ENCODE assay signal across 26 mouse cellular contexts in the genomic region with DNA sequence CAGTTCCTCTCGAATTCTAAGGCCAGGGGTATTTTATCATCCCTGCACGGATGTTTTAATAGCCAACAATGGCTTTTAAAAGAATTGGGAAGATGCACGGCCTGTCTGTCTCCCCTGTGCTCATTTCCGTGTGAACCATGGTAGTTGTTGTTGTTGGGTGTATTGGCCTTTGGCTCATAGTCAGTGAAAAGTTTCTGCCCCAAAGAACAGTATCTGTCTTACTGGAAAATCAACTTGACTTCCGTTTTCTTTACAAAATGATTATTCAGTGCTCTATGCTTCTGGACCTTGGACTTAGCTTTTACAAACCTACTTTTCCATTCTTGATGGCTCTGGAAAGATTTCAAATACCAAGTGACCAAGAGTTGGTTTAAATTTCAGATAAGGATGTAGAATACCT.
"Had no signal": no experiment of that assay in that cellular context is flagged by ENCODE, and none has a peak within 500 bp of the region (broad histone marks: within the 10 kb centered on the region; RNA-seq: fewer than 3 reads in every experiment).

No protein-coding gene starts in this region.

- ATAC-seq: hindbrain, postnatal 0 days; liver, embryonic 12.5 days had no signal

- H3K27ac ChIP-seq: gastrocnemius, adult 2 months; heart, embryonic 13.5 days; heart, embryonic 15.5 days; hindbrain, embryonic 10.5 days; hindbrain, embryonic 12.5 days; hindbrain, embryonic 15.5 days; hindbrain, postnatal 0 days; layer of hippocampus, adult 2 months; limb, embryonic 13.5 days; limb, embryonic 15.5 days; liver, embryonic 12.5 days; liver, embryonic 14.5 days had no signal

- H3K27me3 ChIP-seq: heart, embryonic 13.5 days; heart, embryonic 15.5 days; hindbrain, embryonic 12.5 days; hindbrain, embryonic 15.5 days; limb, embryonic 13.5 days; limb, embryonic 15.5 days; liver, embryonic 12.5 days had no signal

- DNase-seq: gastrocnemius, adult 2 months; gastrocnemius, postnatal 10 days; gastrocnemius, postnatal 25 days; heart, adult 18-20 months; heart, postnatal 14 days; heart, postnatal 4 days; kidney, adult 18-20 months; kidney, adult 8-10 months; kidney, postnatal 10 days; kidney, postnatal 25 days; kidney, postnatal 4 days; layer of hippocampus, adult 9-11 months; layer of hippocampus, postnatal 36 days; left cerebral cortex, postnatal 4 days had no signal

- H3K4me3 ChIP-seq: gastrocnemius, adult 2 months; heart, embryonic 13.5 days; heart, embryonic 15.5 days; hindbrain, embryonic 10.5 days; hindbrain, embryonic 12.5 days; hindbrain, embryonic 15.5 days; layer of hippocampus, adult 2 months; limb, embryonic 13.5 days; limb, embryonic 15.5 days; liver, embryonic 12.5 days had no signal

- H3K4me1 ChIP-seq: heart, embryonic 13.5 days; heart, embryonic 15.5 days; hindbrain, embryonic 10.5 days; hindbrain, embryonic 12.5 days; hindbrain, embryonic 15.5 days; liver, embryonic 12.5 days had no signal

- H3K9me3 ChIP-seq: heart, embryonic 13.5 days; heart, embryonic 15.5 days; hindbrain, embryonic 10.5 days; hindbrain, embryonic 12.5 days; hindbrain, embryonic 15.5 days; limb, embryonic 15.5 days; liver, embryonic 12.5 days had no signal

- H3K9ac ChIP-seq: heart, embryonic 13.5 days; heart, embryonic 15.5 days; hindbrain, embryonic 12.5 days; hindbrain, embryonic 15.5 days; limb, embryonic 13.5 days; limb, embryonic 15.5 days; liver, embryonic 12.5 days; liver, embryonic 14.5 days had no signal

- H3K4me2 ChIP-seq: heart, embryonic 11.5 days; heart, embryonic 13.5 days; heart, embryonic 15.5 days; hindbrain, embryonic 12.5 days; hindbrain, embryonic 15.5 days; limb, embryonic 13.5 days; limb, embryonic 15.5 days; liver, embryonic 12.5 days had no signal

- H3K36me3 ChIP-seq: heart, embryonic 15.5 days; hindbrain, embryonic 10.5 days; hindbrain, embryonic 12.5 days; hindbrain, embryonic 15.5 days; limb, embryonic 15.5 days; liver, embryonic 12.5 days had no signal
